Mouse (Mus musculus): ENCODE measurements at regions not wholly inside any gene's neighbourhood (a gene's known extent, or its start where the extent isn't known, plus 50 kb on each side); places are given as distances from the start of the nearest gene placed in this dataset.

GRCm38 (mm10) chr1:90406663-90407062 is 196.1 kb upstream of the Cops8 start:
- TF ChIP-seq CTCF (IDR thresholded peaks at IDR 0.05) (no peak), EP300 (IDR thresholded peaks at IDR 0.05) (no peak)
